Mouse (Mus musculus) liver, embryonic 14.5 days (tissue): Measurements from ENCODE around the gene Dok4. TPM values are rescaled to one million over a fixed set of nuclear protein-coding genes. Genes with fewer than 3 reads are reported as not detected.
"Not testable (repeated sequence)": the region's sequence is repeated elsewhere in the genome, so short reads cannot be mapped to it uniquely, and the experiment has no call there.

Experiments
- ATAC-seq: fragments of 200-750 bp; cut with Nextera tagmentation; 2 replicates; pipeline ENCODE4 v1.8.0; 2017; ENCODE audit warnings: moderate number of reproducible peaks, mild to moderate bottlenecking, moderate library complexity; ENCODE audit not compliant: insufficient read depth
- DNase-seq, 3 experiments: peaks; one replicate each; pipeline ENCODE4 v3.0.0-alpha.2; 2012 to 2013; ENCODE audit warnings: low read depth in 3 of 3, low spot score in 3 of 3
- H3K27ac ChIP-seq: fragments of 300-500 bp; sonication (generic); 2 replicates; pipeline ENCODE4 v1.5.1; 2014; ENCODE audit warnings: moderate library complexity, mild to moderate bottlenecking, control low read depth, inconsistent platforms
- H3K27me3 ChIP-seq: fragments of 300-500 bp; sonication (generic); 2 replicates; pipeline ENCODE4 v1.6.1; 2014; ENCODE audit warnings: mild to moderate bottlenecking, low read length, moderate library complexity; ENCODE audit not compliant: control insufficient read depth, insufficient read depth
- H3K36me3 ChIP-seq: fragments of 300-500 bp; sonication (generic); replicated peaks from 2 replicates; pipeline ENCODE4 v1.6.1; 2014; ENCODE audit warnings: low read depth; ENCODE audit not compliant: control insufficient read depth, insufficient read depth
- H3K4me1 ChIP-seq, 2 experiments: fragments of 200-500 bp in 1 of 2; fragments of 300-500 bp in 1 of 2; sonication (generic) in 1 of 2; replicated peaks; 2 replicates each; pipeline ENCODE4 v1.6.1; 2012 to 2014; ENCODE audit warnings: antibody characterized with exemption in 1 of 2, inconsistent platforms in 1 of 2, low read length in 1 of 2; ENCODE audit not compliant: control insufficient read depth in 2 of 2, insufficient read depth in 2 of 2
- H3K4me2 ChIP-seq: fragments of 300-500 bp; sonication (generic); 2 replicates; pipeline ENCODE4 v1.6.1; 2014; ENCODE audit warnings: low read depth, mild to moderate bottlenecking, control low read depth, moderate library complexity
- H3K4me3 ChIP-seq, 2 experiments: fragments of 200-500 bp in 1 of 2; fragments of 300-500 bp in 1 of 2; sonication (generic) in 1 of 2; 2 replicates each; pipeline ENCODE4 v1.5.1; 2012 to 2014; ENCODE audit warnings: low read depth in 2 of 2, low read length in 2 of 2, mild to moderate bottlenecking in 2 of 2, control low read depth in 1 of 2, inconsistent platforms in 1 of 2, moderate library complexity in 1 of 2; ENCODE audit not compliant: insufficient read depth in 1 of 2
- H3K9ac ChIP-seq: fragments of 300-500 bp; sonication (generic); replicated peaks from 2 replicates; pipeline ENCODE4 v1.6.1; 2014; ENCODE audit warnings: mild to moderate bottlenecking, control low read depth, moderate library complexity
- H3K9me3 ChIP-seq: fragments of 300-500 bp; sonication (generic); 2 replicates; pipeline ENCODE4 v1.6.1; 2016; ENCODE audit warnings: low read length, mixed read lengths; ENCODE audit not compliant: control insufficient read depth
- CTCF ChIP-seq: IDR thresholded peaks from 2 replicates; pipeline ENCODE4 v1.5.1; 2016; ENCODE audit warnings: antibody characterized with exemption, low read depth, control low read depth
- EP300 ChIP-seq: IDR thresholded peaks from 2 replicates; pipeline ENCODE4 v1.6.1; 2016; ENCODE audit warnings: antibody characterized with exemption, low read depth
- WGBS: fragments of 180-500 bp; shearing (Covaris S2); extraction: QIAGEN DNeasy Blood & Tissue Kit; methylation state at CpG from one replicate; pipeline ENCODE4 v1.1.7; 2014; ENCODE audit not compliant: insufficient replicate concordance; 5-methylcytosine and 5-hydroxymethylcytosine counted together
- polyA plus RNA-seq, 2 experiments: library from polyadenylated mRNA; depleted of rRNA in 1 of 2; stranded (reverse) in 1 of 2; unstranded in 1 of 2; fragments of >200 nt; fragmentation: Nextera tagmentation in 1 of 2; extraction: Ambion mirVana in 1 of 2; gene quantifications; 2 replicates each; pipeline versions ENCODE4 v1.2.1 to v1.2.3; 2012 to 2014

The Dok4 gene
- polyA plus RNA-seq, 2 experiments, result 7.2 to 11.1 TPM

GRCm38 (mm10) chr8:94857011-94857345 lies 19.2 kb downstream of the Dok4 start:
- peaks cover 3 to 4% of the 10 kb centered on the region in 2 experiments for H3K4me1 ChIP-seq
- DNase-seq (no peak), ATAC-seq (no peak)
- no peak for TF ChIP-seq CTCF
- no peak for TF ChIP-seq EP300
- H3K9me3 ChIP-seq, result no peaks in the 10 kb centered on the region
- peaks cover 29% of the 10 kb centered on the region for H3K36me3 ChIP-seq
- no peak overlapping the region for H3K27ac ChIP-seq
- peak overlapping the region; percentile 20; the same call in 1 of the 2 replicates for H3K4me2 ChIP-seq
- no peaks in the 10 kb centered on the region for H3K27me3 ChIP-seq
- H3K4me3 ChIP-seq, result peak overlapping the region in 1 of 2 experiments; percentile 85; a peak in 2 of 4 replicates
- 27% methylated on average over 5 of the region's 5 CpGs for WGBS
- H3K9ac ChIP-seq, result no peak overlapping the region; the same call in 1 of the 2 replicates

DNA sequence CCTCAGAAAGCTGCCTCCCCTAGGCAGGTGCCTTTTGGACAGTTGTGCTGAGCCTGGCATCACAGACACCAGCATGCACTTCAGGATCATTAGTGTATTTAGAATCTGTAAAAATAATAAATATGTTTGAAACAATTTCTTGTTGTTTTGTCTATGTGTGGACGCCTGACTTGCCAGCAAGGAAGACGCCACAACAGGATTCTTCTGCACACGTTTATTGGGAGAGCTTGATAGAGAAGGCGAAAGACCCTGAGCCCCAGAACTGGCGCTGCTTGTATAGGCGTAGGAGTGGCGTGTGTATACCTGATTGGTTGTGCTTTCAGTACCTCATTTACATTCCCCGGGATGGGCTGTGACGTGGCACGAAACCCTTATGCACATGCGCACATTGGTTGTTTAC lies 21.4 kb downstream of the Dok4 start:
- H3K36me3 ChIP-seq, result peaks cover 28% of the 10 kb centered on the region
- not testable (repeated sequence) for H3K27me3 ChIP-seq, H3K27ac ChIP-seq, H3K9ac ChIP-seq, DNase-seq, ATAC-seq, H3K9me3 ChIP-seq, H3K4me1 ChIP-seq, H3K4me3 ChIP-seq, H3K4me2 ChIP-seq
- 79% methylated on average over 11 of the region's 11 CpGs for WGBS

DNA sequence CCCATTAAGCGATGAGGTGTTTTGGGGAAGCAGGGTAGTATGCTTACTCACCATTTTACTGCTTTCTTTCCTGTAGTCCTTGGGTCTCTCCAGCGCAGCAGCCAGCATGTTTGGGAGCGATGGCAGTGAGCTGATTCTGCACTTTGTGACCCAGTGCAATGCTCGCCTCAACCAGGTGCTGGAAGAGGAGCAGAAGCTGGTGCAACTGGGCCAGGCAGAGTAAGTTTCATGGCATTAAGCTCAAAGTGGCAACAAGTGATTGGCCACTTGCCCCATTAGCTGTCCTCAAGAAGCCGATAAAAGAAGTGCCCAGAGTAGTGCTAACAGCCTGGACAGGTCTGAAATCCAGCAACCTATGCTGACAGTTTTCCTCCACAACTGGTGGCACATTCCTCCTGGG lies 26.1 kb downstream of the Dok4 start:
- Histone ChIP-seq H3K4me1 (no peaks in the 10 kb centered on the region), H3K4me3 (no peak overlapping the region), H3K27me3 (no peaks in the 10 kb centered on the region), H3K36me3 (peaks cover 40% of the 10 kb centered on the region), H3K9me3 (no peaks in the 10 kb centered on the region), H3K4me2 (no peak overlapping the region), H3K9ac (no peak overlapping the region), H3K27ac (no peak overlapping the region)
- no peak for ATAC-seq
- DNase-seq, result no peak
- no peak for TF ChIP-seq EP300
- no peak for TF ChIP-seq CTCF
- WGBS, result 81% methylated on average over 5 of the region's 5 CpGs

GRCm38 (mm10) chr8:94841183-94841582 lies 34.9 kb downstream of the Dok4 start:
- Histone ChIP-seq H3K4me2 (no peak overlapping the region), H3K9ac (no peak overlapping the region), H3K9me3 (no peaks in the 10 kb centered on the region), H3K4me1 (peaks cover 7 to 8% of the 10 kb centered on the region in 2 experiments; a peak in 3 of 4 replicates), H3K4me3 (no peak overlapping the region), H3K27ac (no peak overlapping the region), H3K36me3 (peaks cover 14% of the 10 kb centered on the region), H3K27me3 (no peaks in the 10 kb centered on the region)
- TF ChIP-seq EP300 (no peak), CTCF (no peak; the same call in 1 of the 2 replicates)
- DNase-seq, result no peak
- ATAC-seq, result no peak
- 49% methylated on average over 2 of the region's 2 CpGs for WGBS

DNA sequence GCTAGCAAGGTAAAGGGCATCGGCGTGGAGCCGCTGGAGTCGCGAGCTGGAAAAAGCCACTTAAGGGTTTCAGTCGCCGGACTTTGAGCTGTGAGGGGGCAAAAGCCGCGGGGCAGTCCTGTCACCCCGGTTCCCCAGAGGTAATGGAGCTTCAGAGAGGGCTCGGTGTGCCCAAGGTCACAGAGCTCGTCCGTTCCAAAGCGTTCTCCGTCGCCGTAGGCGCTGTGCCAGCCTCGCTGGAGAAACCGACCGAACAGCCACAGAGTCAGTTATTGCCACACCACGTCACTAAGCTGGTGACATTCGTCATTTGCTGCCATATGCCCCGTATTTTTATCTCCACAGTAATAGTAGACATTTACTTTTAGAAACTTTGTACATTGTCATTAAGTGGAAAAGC lies 37.5 kb downstream of the Dok4 start:
- no peaks in the 10 kb centered on the region for H3K9me3 ChIP-seq
- H3K27ac ChIP-seq, result peak overlapping the region; percentile 64
- no peaks in the 10 kb centered on the region for H3K27me3 ChIP-seq
- H3K36me3 ChIP-seq, result no peaks in the 10 kb centered on the region
- peak in 1 of 3 experiments; percentile 49 for DNase-seq
- peak; percentile 71 for ATAC-seq
- H3K4me2 ChIP-seq, result peak overlapping the region; percentile 84
- no peak; the same call in 1 of the 2 replicates for TF ChIP-seq CTCF
- no peak for TF ChIP-seq EP300
- H3K4me3 ChIP-seq, result peak overlapping the region; percentile 91 to 97
- WGBS, result under 1% methylated on average over 24 of the region's 24 CpGs
- H3K4me1 ChIP-seq, result peaks cover 7 to 12% of the 10 kb centered on the region in 2 experiments; a peak in 3 of 4 replicates
- H3K9ac ChIP-seq, result peak overlapping the region; percentile 85
